Mouse (Mus musculus): ENCODE measurements at regions not wholly inside any gene's neighbourhood (a gene's known extent, or its start where the extent isn't known, plus 50 kb on each side); places are given as distances from the start of the nearest gene placed in this dataset.

- TF ChIP-seq CTCF (IDR thresholded peaks at IDR 0.05; ENCODE audit: low read depth) (no peak), EP300 (optimal IDR thresholded peaks at IDR 0.05) (no peak)
Observed at GRCm38 (mm10) chr1:76244721-76245120, 698.7 kb downstream of the Slc4a3 start.

Measured in stomach, postnatal 0 days (tissue).